Mouse (Mus musculus) embryonic facial prominence, embryonic 12.5 days (tissue): ENCODE data around the gene Vmn1r3. TPM values are rescaled to one million over a fixed set of nuclear protein-coding genes. Genes with fewer than 3 reads are reported as not detected.
"Not testable (repeated sequence)": the region's sequence is repeated elsewhere in the genome, so short reads cannot be mapped to it uniquely, and the experiment has no call there.

Experiments used
- ATAC-seq: fragments of 200-750 bp; cut with Nextera tagmentation; 2 replicates; pipeline ENCODE4 v1.8.0; 2017; ENCODE audit not compliant: insufficient number of reproducible peaks, insufficient read depth, low FRiP score, low TSS enrichment
- H3K27ac ChIP-seq: fragments of 300-500 bp; sonication (generic); 2 replicates; pipeline ENCODE4 v1.5.1; 2016; ENCODE audit warnings: mild to moderate bottlenecking
- H3K27me3 ChIP-seq: fragments of 300-500 bp; sonication (generic); 2 replicates; pipeline ENCODE4 v1.6.1; 2016; ENCODE audit warnings: mild to moderate bottlenecking, moderate library complexity
- H3K36me3 ChIP-seq: fragments of 300-500 bp; sonication (generic); 2 replicates; pipeline ENCODE4 v1.6.1; 2016; ENCODE audit warnings: mild to moderate bottlenecking
- H3K4me1 ChIP-seq: fragments of 300-500 bp; sonication (generic); 2 replicates; pipeline ENCODE4 v1.6.1; 2016
- H3K4me2 ChIP-seq: fragments of 300-500 bp; sonication (generic); replicated peaks from 2 replicates; pipeline ENCODE4 v1.6.1; 2016; ENCODE audit warnings: mild to moderate bottlenecking, moderate library complexity
- H3K4me3 ChIP-seq: fragments of 300-500 bp; sonication (generic); 2 replicates; pipeline ENCODE4 v1.5.1; 2016; ENCODE audit warnings: mild to moderate bottlenecking
- H3K9ac ChIP-seq: fragments of 300-500 bp; sonication (generic); 2 replicates; pipeline ENCODE4 v1.6.1; 2016; ENCODE audit warnings: mild to moderate bottlenecking, moderate library complexity
- H3K9me3 ChIP-seq: fragments of 300-500 bp; sonication (generic); 2 replicates; pipeline ENCODE4 v1.6.1; 2016; ENCODE audit warnings: mild to moderate bottlenecking, moderate library complexity
- WGBS: fragments of 180-500 bp; shearing (Covaris S2); methylation state at CpG from one replicate; pipeline ENCODE4 v1.1.7; 2016; 5-methylcytosine and 5-hydroxymethylcytosine counted together
- polyA plus RNA-seq: library from polyadenylated mRNA; unstranded; fragments of >200 nt; fragmentation: Nextera tagmentation; extraction: Ambion mirVana; gene quantifications from 2 replicates; pipeline ENCODE4 v1.2.1, GENCODE M21; 2016

Vmn1r3 gene
- polyA plus RNA-seq, 1 experiment from 2014 or later, result not detected

GRCm38 (mm10) chr4:3209643-3210217, 24.6 kb upstream of the Vmn1r3 start:
- not testable (repeated sequence) for H3K27ac ChIP-seq

GRCm38 (mm10) chr4:3176746-3177490, 8.2 kb downstream of the Vmn1r3 start:
- H3K4me1 ChIP-seq, H3K27ac ChIP-seq, H3K36me3 ChIP-seq, H3K4me3 ChIP-seq, ATAC-seq, H3K9ac ChIP-seq, H3K27me3 ChIP-seq, H3K4me2 ChIP-seq: not testable (repeated sequence)
- 87% methylated on average over 10 of the region's 10 CpGs for WGBS
- H3K9me3 ChIP-seq, result peaks cover 56% of the 10 kb centered on the region

More at GRCm38 (mm10) chr4:3209643-3210217, 24.6 kb upstream of the Vmn1r3 start:
- H3K27me3 ChIP-seq, ATAC-seq, H3K4me3 ChIP-seq, H3K36me3 ChIP-seq, H3K9me3 ChIP-seq, H3K4me1 ChIP-seq, H3K9ac ChIP-seq, H3K4me2 ChIP-seq: not testable (repeated sequence)
- 42% methylated on average over 1 of the region's 1 CpGs for WGBS

DNA sequence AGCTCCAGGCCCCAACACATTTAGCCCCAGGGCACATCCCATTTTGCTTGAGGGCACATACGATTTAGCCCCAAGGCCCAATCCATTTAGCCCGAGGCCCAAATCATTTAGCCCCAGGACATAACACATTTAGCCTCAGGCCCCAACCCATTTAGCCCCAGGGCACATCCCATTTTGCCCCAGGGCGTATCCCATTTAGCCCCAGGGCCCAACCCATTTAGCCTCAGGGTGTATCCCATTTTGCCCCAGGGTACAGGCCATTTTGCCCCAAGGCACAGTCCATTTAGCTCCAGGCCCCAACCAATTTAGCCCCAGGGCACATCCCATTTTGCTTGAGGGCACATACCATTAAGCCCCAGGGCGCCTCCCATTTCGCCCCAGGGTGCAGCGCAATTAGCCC, 9.0 kb downstream of the Vmn1r3 start:
- not testable (repeated sequence) for H3K4me2 ChIP-seq, H3K4me1 ChIP-seq, ATAC-seq, H3K27ac ChIP-seq, H3K36me3 ChIP-seq, H3K4me3 ChIP-seq, H3K27me3 ChIP-seq, H3K9ac ChIP-seq
- WGBS, result 88% methylated on average over 6 of the region's 6 CpGs
- H3K9me3 ChIP-seq, result peaks cover 53% of the 10 kb centered on the region

DNA sequence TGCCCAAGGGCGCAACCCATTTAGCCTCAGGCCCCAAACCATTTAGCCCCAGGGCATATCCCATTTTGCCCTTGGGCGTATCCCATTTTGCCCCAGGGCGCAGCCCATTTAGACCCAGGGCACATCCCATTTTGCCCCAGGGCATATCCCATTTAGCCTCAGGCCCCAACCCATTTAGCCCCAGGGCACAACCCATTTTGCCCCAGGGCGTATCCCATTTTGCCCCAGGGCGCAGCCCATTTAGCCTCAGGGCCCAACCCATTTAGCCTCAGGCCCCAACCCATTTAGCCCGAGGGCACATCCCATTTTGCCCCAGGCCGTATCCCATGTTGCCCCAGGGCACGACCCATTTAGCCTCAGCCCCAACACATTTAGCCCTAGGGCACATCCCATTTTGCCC, 9.4 kb downstream of the Vmn1r3 start:
- not testable (repeated sequence) for H3K9ac ChIP-seq, ATAC-seq
- H3K9me3 ChIP-seq, result peaks cover 49% of the 10 kb centered on the region

GRCm38 (mm10) chr4:3174586-3174985, 10.6 kb downstream of the Vmn1r3 start:
- H3K36me3 ChIP-seq, ATAC-seq, H3K9ac ChIP-seq, H3K4me2 ChIP-seq, H3K4me1 ChIP-seq, H3K27me3 ChIP-seq, H3K4me3 ChIP-seq, H3K27ac ChIP-seq: not testable (repeated sequence)
- peaks cover 37% of the 10 kb centered on the region for H3K9me3 ChIP-seq
- WGBS, result 83% methylated on average over 4 of the region's 4 CpGs

More for the DNA sequence above, 9.4 kb downstream of the Vmn1r3 start:
- not testable (repeated sequence) for H3K27ac ChIP-seq, H3K4me3 ChIP-seq, H3K27me3 ChIP-seq, H3K4me2 ChIP-seq, H3K36me3 ChIP-seq, H3K4me1 ChIP-seq
- WGBS, result 82% methylated on average over 7 of the region's 8 CpGs

- not testable (repeated sequence) for H3K4me2 ChIP-seq, H3K4me3 ChIP-seq, H3K36me3 ChIP-seq, ATAC-seq, H3K27ac ChIP-seq, H3K9ac ChIP-seq, H3K27me3 ChIP-seq, H3K4me1 ChIP-seq
- no CpG with 5 or more reads among the region's 1 CpGs for WGBS
- peaks cover 20% of the 10 kb centered on the region for H3K9me3 ChIP-seq
Observed at GRCm38 (mm10) chr4:3167020-3167419, 18.1 kb downstream of the Vmn1r3 start, which contains the start of gene Vmn1r2. Gene Vmn1r2, plus strand, starts transcription at chr4:3167320.

- Histone ChIP-seq H3K36me3 (no peaks in the 10 kb centered on the region), H3K4me3 (no peak overlapping the region), H3K9ac (no peak overlapping the region), H3K27me3 (no peaks in the 10 kb centered on the region), H3K4me1 (no peaks in the 10 kb centered on the region), H3K9me3 (peaks cover 20% of the 10 kb centered on the region), H3K27ac (no peak overlapping the region), H3K4me2 (no peak overlapping the region)
- 87% methylated on average over 4 of the region's 4 CpGs for WGBS
- ATAC-seq, result 0 out of 2 replicates have a peak, but pooled peaks have one; percentile 64
Observed at GRCm38 (mm10) chr4:3165046-3165445, 20.1 kb downstream of the Vmn1r3 start.

DNA sequence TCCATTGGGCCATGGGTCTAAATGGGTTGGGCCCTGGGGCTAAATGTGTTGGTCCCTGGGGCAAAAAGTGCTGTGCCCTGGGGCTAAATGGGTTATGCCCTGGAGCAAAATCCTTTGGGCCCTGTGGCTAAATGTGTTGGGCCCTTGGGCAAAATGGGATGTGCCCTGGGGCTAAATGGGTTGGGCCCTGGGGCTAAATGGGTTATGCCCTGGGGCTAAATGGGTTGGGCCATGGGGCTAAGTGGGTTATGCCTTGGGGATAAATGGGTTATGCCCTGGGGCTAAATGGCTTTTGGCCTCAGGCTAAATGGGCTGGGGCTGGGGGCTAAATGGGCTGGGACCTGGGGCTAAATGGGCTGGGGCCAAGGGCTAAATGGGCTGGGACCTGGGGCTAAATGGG, 20.7 kb downstream of the Vmn1r3 start:
- H3K27ac ChIP-seq, H3K4me3 ChIP-seq, ATAC-seq, H3K9ac ChIP-seq, H3K27me3 ChIP-seq, H3K36me3 ChIP-seq, H3K4me2 ChIP-seq, H3K4me1 ChIP-seq: not testable (repeated sequence)
- peaks cover 20% of the 10 kb centered on the region for H3K9me3 ChIP-seq

GRCm38 (mm10) chr4:3153320-3153719, 31.8 kb downstream of the Vmn1r3 start:
- not testable (repeated sequence) for H3K27ac ChIP-seq, H3K9ac ChIP-seq, H3K4me3 ChIP-seq, H3K4me1 ChIP-seq, ATAC-seq, H3K27me3 ChIP-seq, H3K36me3 ChIP-seq, H3K4me2 ChIP-seq, H3K9me3 ChIP-seq
- 70% methylated on average over 2 of the region's 2 CpGs for WGBS

DNA sequence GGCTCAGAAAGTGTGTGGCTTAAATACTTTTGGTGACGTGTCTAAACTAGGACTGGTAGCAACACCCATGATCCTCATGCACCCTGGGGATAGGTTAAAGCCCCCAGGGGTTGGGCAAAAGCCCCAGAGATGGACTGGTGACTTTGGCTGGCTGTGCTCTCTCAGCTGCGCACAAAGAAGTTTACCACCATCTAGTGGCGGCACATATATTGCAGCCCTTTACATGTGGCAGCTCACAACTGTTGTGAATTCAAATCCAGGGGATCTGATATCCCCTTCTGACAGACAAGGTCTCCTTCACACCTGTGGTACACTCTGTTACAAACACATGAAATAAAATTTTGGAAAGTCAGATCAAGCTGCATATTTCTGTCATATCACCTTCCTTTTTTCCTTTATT, 37.2 kb downstream of the Vmn1r3 start:
- not testable (repeated sequence) for H3K36me3 ChIP-seq, H3K4me2 ChIP-seq, ATAC-seq, H3K27me3 ChIP-seq, H3K4me1 ChIP-seq, H3K9me3 ChIP-seq, H3K4me3 ChIP-seq, H3K9ac ChIP-seq, H3K27ac ChIP-seq
- 30% methylated on average over 1 of the region's 3 CpGs for WGBS
